Mouse (Mus musculus): ENCODE measurements around the gene Camk1. TPM values are rescaled to one million over a fixed set of nuclear protein-coding genes. Genes with fewer than 3 reads are reported as not detected.

The Camk1 gene
- polyA plus RNA-seq, 1 experiment from 2014 or later = 37.0 TPM

- no peaks in the 10 kb centered on the region for H3K9me3 ChIP-seq (ENCODE audit: control insufficient read depth)
- peaks cover 16% of the 10 kb centered on the region; the same call in 1 of the 2 replicates for H3K36me3 ChIP-seq (ENCODE audit: control insufficient read depth, insufficient read depth)
- no peak overlapping the region for H3K27ac ChIP-seq (ENCODE audit: low read depth, low read length)
- no peaks in the 10 kb centered on the region for H3K27me3 ChIP-seq (replicated peaks; ENCODE audit: control insufficient read depth, insufficient read depth, low read length)
- no peaks in the 10 kb centered on the region for H3K4me1 ChIP-seq (replicated peaks; ENCODE audit: control insufficient read depth, insufficient read depth, low read length)
- H3K4me2 ChIP-seq (replicated peaks; ENCODE audit: low read depth) = no peak overlapping the region
- no peak overlapping the region for H3K4me3 ChIP-seq (ENCODE audit: low read depth, low read length)
- no peak overlapping the region for H3K9ac ChIP-seq (ENCODE audit: low read depth, low read length)
- ATAC-seq = no peak
- no peak for TF ChIP-seq CTCF (IDR thresholded peaks at IDR 0.05; ENCODE audit: low read depth)
- WGBS = 58% methylated on average over 8 of the region's 8 CpGs
These were observed 20.8 kb upstream of the Camk1 start for GRCm38 (mm10) chr6:113364518-113365135.

- H3K4me2 ChIP-seq (replicated peaks; ENCODE audit: low read depth) = no peak overlapping the region
- no peak overlapping the region for H3K27ac ChIP-seq (ENCODE audit: low read depth, low read length)
- WGBS = 95% methylated on average over 1 of the region's 1 CpGs
- H3K4me3 ChIP-seq (ENCODE audit: low read depth, low read length) = no peak overlapping the region
- ATAC-seq = no peak
- no peak overlapping the region for H3K9ac ChIP-seq (ENCODE audit: low read depth, low read length)
- H3K27me3 ChIP-seq (replicated peaks; ENCODE audit: control insufficient read depth, insufficient read depth, low read length) = no peaks in the 10 kb centered on the region
- H3K9me3 ChIP-seq (ENCODE audit: control insufficient read depth) = no peaks in the 10 kb centered on the region
- TF ChIP-seq CTCF (IDR thresholded peaks at IDR 0.05; ENCODE audit: low read depth) = no peak
- H3K4me1 ChIP-seq (replicated peaks; ENCODE audit: control insufficient read depth, insufficient read depth, low read length) = no peaks in the 10 kb centered on the region
- H3K36me3 ChIP-seq (ENCODE audit: control insufficient read depth, insufficient read depth) = peaks cover 12% of the 10 kb centered on the region; the same call in 1 of the 2 replicates
These were observed 18.5 kb upstream of the Camk1 start for GRCm38 (mm10) chr6:113362241-113362640.

- 79% methylated on average over 4 of the region's 4 CpGs for WGBS
- no peak overlapping the region for H3K9ac ChIP-seq (ENCODE audit: low read depth, low read length)
- no peak overlapping the region for H3K4me2 ChIP-seq (replicated peaks; ENCODE audit: low read depth)
- peak; percentile 41; the same call in 1 of the 2 replicates for TF ChIP-seq CTCF (IDR thresholded peaks at IDR 0.05; ENCODE audit: low read depth)
- no peaks in the 10 kb centered on the region for H3K27me3 ChIP-seq (replicated peaks; ENCODE audit: control insufficient read depth, insufficient read depth, low read length)
- no peak overlapping the region for H3K27ac ChIP-seq (ENCODE audit: low read depth, low read length)
- H3K4me1 ChIP-seq (replicated peaks; ENCODE audit: control insufficient read depth, insufficient read depth, low read length) = no peaks in the 10 kb centered on the region
- no peak overlapping the region for H3K4me3 ChIP-seq (ENCODE audit: low read depth, low read length)
- H3K36me3 ChIP-seq (ENCODE audit: control insufficient read depth, insufficient read depth) = peaks cover 5% of the 10 kb centered on the region; the same call in 1 of the 2 replicates
- no peak for ATAC-seq
- H3K9me3 ChIP-seq (ENCODE audit: control insufficient read depth) = no peaks in the 10 kb centered on the region
These were observed 17.7 kb upstream of the Camk1 start for GRCm38 (mm10) chr6:113361476-113361875.

- no peak overlapping the region for H3K4me3 ChIP-seq (ENCODE audit: low read depth, low read length)
- H3K27ac ChIP-seq (ENCODE audit: low read depth, low read length) = no peak overlapping the region
- no peaks in the 10 kb centered on the region for H3K36me3 ChIP-seq (ENCODE audit: control insufficient read depth, insufficient read depth)
- H3K27me3 ChIP-seq (replicated peaks; ENCODE audit: control insufficient read depth, insufficient read depth, low read length) = no peaks in the 10 kb centered on the region
- no peaks in the 10 kb centered on the region for H3K9me3 ChIP-seq (ENCODE audit: control insufficient read depth)
- no peaks in the 10 kb centered on the region for H3K4me1 ChIP-seq (replicated peaks; ENCODE audit: control insufficient read depth, insufficient read depth, low read length)
- no peak for ATAC-seq
- H3K4me2 ChIP-seq (replicated peaks; ENCODE audit: low read depth) = no peak overlapping the region
- no peak overlapping the region for H3K9ac ChIP-seq (ENCODE audit: low read depth, low read length)
- WGBS = 59% methylated on average over 3 of the region's 3 CpGs
- no peak for TF ChIP-seq CTCF (IDR thresholded peaks at IDR 0.05; ENCODE audit: low read depth)
These were observed 9.9 kb upstream of the Camk1 start for GRCm38 (mm10) chr6:113353696-113354095.

- H3K9me3 ChIP-seq (ENCODE audit: control insufficient read depth) = no peaks in the 10 kb centered on the region
- no peak overlapping the region for H3K9ac ChIP-seq (ENCODE audit: low read depth, low read length)
- no peaks in the 10 kb centered on the region for H3K4me1 ChIP-seq (replicated peaks; ENCODE audit: control insufficient read depth, insufficient read depth, low read length)
- H3K36me3 ChIP-seq (ENCODE audit: control insufficient read depth, insufficient read depth) = no peaks in the 10 kb centered on the region
- ATAC-seq = no peak
- 76% methylated on average over 3 of the region's 3 CpGs for WGBS
- no peak overlapping the region for H3K4me3 ChIP-seq (ENCODE audit: low read depth, low read length)
- H3K27ac ChIP-seq (ENCODE audit: low read depth, low read length) = no peak overlapping the region
- H3K27me3 ChIP-seq (replicated peaks; ENCODE audit: control insufficient read depth, insufficient read depth, low read length) = no peaks in the 10 kb centered on the region
- H3K4me2 ChIP-seq (replicated peaks; ENCODE audit: low read depth) = no peak overlapping the region
- TF ChIP-seq CTCF (IDR thresholded peaks at IDR 0.05; ENCODE audit: low read depth) = no peak
These were observed 9.0 kb upstream of the Camk1 start for GRCm38 (mm10) chr6:113352820-113353219.

- no peak for ATAC-seq
- no peak for TF ChIP-seq CTCF (IDR thresholded peaks at IDR 0.05; ENCODE audit: low read depth)
These were observed 7.9 kb upstream of the Camk1 start for GRCm38 (mm10) chr6:113351653-113352052.

More at GRCm38 (mm10) chr6:113351653-113352052, 7.9 kb upstream of the Camk1 start:
- Histone ChIP-seq H3K4me2 (replicated peaks; ENCODE audit: low read depth) (no peak overlapping the region), H3K36me3 (ENCODE audit: control insufficient read depth, insufficient read depth) (no peaks in the 10 kb centered on the region), H3K9me3 (ENCODE audit: control insufficient read depth) (no peaks in the 10 kb centered on the region), H3K9ac (ENCODE audit: low read depth, low read length) (no peak overlapping the region), H3K4me3 (ENCODE audit: low read depth, low read length) (no peak overlapping the region), H3K27me3 (replicated peaks; ENCODE audit: control insufficient read depth, insufficient read depth, low read length) (no peaks in the 10 kb centered on the region), H3K4me1 (replicated peaks; ENCODE audit: control insufficient read depth, insufficient read depth, low read length) (no peaks in the 10 kb centered on the region), H3K27ac (ENCODE audit: low read depth, low read length) (no peak overlapping the region)
- WGBS = 38% methylated on average over 10 of the region's 10 CpGs
